Mouse (Mus musculus): ENCODE measurements around the gene Dusp21. TPM values are rescaled to one million over a fixed set of nuclear protein-coding genes. Genes with fewer than 3 reads are reported as not detected.
A peak's percentile ranks its signal among the peaks of the same experiment; 100 is the strongest.

The Dusp21 gene
- polyA plus RNA-seq (2015; fragmentation: Nextera tagmentation; extraction: Ambion mirVana) = not detected in 2 replicates

GRCm38 (mm10) chrX:18145557-18145956, at the start of gene Dusp21:
Gene Dusp21, plus strand, starts transcription at chrX:18145857.
- Histone ChIP-seq H3K4me3 (ENCODE audit: low read depth, low read length) (no peak within 1 kb of the TSS), H3K9ac (ENCODE audit: low read depth, low read length) (no peak within 1 kb of the TSS), H3K27me3 (ENCODE audit: control insufficient read depth, insufficient read depth, low read depth, low read length) (no peaks in the 10 kb centered on the region), H3K36me3 (ENCODE audit: control insufficient read depth, insufficient read depth, low read length) (no peaks in the 10 kb centered on the region), H3K4me1 (ENCODE audit: control insufficient read depth, insufficient read depth, low read length) (no peaks in the 10 kb centered on the region), H3K4me2 (ENCODE audit: low read length) (no peak within 1 kb of the TSS), H3K27ac (ENCODE audit: low read length) (no peak within 1 kb of the TSS), H3K9me3 (replicated peaks; ENCODE audit: control insufficient read depth, low read length, poor library complexity, severe bottlenecking) (no peaks in the 10 kb centered on the region)
- WGBS = 100% methylated on average over 1 of the region's 1 CpGs
- ATAC-seq = no peak

DNA sequence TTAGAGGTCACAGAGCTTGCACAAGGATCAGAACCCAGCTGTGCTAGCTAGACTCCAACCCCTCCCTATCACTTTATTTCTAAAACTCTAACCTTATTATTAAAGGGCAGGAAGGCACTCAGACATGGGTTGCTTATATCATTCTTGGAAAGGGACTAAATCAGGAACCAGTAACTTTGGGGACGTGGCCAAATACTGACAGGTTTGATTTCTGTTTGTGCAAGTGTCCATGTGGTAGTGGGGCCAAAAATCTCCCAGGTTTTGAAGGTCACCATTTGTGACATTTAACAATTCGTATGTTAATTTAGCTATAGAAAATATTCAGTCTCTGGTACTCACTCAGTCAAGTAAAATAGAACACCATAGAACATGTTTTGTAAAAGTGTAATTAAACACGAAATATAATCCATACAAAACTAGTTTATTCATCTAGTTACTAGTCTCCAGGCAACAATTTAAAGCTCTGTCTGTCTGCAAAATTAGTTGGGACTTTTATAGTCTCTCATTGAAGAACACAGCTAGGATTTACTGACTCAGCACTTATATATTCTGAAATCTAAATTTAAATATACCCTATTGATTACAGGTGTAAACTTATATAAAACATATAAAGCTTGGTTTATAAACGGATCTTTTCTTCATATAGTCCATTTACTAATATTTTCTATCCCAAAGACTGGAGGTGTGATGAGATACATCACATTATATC, 15.2 kb downstream of the Dusp21 start:
- no peak overlapping the region; the same call in 1 of the 2 replicates for H3K4me3 ChIP-seq (ENCODE audit: low read depth, low read length)
- H3K27ac ChIP-seq (ENCODE audit: low read length) = peak overlapping the region; percentile 98
- 49% methylated on average over 4 of the region's 4 CpGs for WGBS

DNA sequence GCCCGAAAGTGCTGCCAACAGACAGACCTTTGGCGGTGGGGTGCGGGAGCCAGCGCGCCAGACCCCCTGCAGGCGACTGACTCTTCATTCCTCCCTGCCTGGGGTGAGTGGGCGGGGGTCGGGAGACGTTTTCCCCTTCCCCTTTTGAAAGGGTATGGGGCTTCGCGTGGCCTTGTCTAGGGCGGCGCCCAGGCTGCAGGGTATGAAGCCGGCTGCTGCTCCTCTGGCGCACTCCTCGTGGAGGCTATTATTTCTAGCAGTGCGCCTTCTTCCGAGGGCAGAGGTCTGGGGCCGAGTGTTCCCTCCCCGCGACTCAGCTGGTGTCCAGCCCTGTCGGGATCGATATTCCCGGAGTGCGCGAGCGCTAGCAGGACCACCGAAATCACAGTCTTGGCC, 16.1 kb downstream of the Dusp21 start:
- Histone ChIP-seq H3K4me1 (ENCODE audit: control insufficient read depth, insufficient read depth, low read length) (peaks cover 2% of the 10 kb centered on the region; the same call in 1 of the 2 replicates), H3K27ac (ENCODE audit: low read length) (peak overlapping the region; percentile 98), H3K4me2 (ENCODE audit: low read length) (peak overlapping the region; percentile 67), H3K4me3 (ENCODE audit: low read depth, low read length) (peak overlapping the region; percentile 59), H3K36me3 (ENCODE audit: control insufficient read depth, insufficient read depth, low read length) (no peaks in the 10 kb centered on the region), H3K9ac (ENCODE audit: low read depth, low read length) (peak overlapping the region; percentile 86), H3K9me3 (replicated peaks; ENCODE audit: control insufficient read depth, low read length, poor library complexity, severe bottlenecking) (no peaks in the 10 kb centered on the region), H3K27me3 (ENCODE audit: control insufficient read depth, insufficient read depth, low read depth, low read length) (no peaks in the 10 kb centered on the region)
- peak; percentile 80 for ATAC-seq
- WGBS = under 1% methylated on average over 28 of the region's 28 CpGs

More for the DNA sequence above, 15.2 kb downstream of the Dusp21 start:
- H3K9me3 ChIP-seq (replicated peaks; ENCODE audit: control insufficient read depth, low read length, poor library complexity, severe bottlenecking) = no peaks in the 10 kb centered on the region
- no peaks in the 10 kb centered on the region; the same call in 1 of the 2 replicates for H3K4me1 ChIP-seq (ENCODE audit: control insufficient read depth, insufficient read depth, low read length)
- H3K9ac ChIP-seq (ENCODE audit: low read depth, low read length) = no peak overlapping the region
- no peaks in the 10 kb centered on the region for H3K36me3 ChIP-seq (ENCODE audit: control insufficient read depth, insufficient read depth, low read length)
- no peaks in the 10 kb centered on the region for H3K27me3 ChIP-seq (ENCODE audit: control insufficient read depth, insufficient read depth, low read depth, low read length)
- ATAC-seq = no peak
- no peak overlapping the region; the same call in 1 of the 2 replicates for H3K4me2 ChIP-seq (ENCODE audit: low read length)

DNA sequence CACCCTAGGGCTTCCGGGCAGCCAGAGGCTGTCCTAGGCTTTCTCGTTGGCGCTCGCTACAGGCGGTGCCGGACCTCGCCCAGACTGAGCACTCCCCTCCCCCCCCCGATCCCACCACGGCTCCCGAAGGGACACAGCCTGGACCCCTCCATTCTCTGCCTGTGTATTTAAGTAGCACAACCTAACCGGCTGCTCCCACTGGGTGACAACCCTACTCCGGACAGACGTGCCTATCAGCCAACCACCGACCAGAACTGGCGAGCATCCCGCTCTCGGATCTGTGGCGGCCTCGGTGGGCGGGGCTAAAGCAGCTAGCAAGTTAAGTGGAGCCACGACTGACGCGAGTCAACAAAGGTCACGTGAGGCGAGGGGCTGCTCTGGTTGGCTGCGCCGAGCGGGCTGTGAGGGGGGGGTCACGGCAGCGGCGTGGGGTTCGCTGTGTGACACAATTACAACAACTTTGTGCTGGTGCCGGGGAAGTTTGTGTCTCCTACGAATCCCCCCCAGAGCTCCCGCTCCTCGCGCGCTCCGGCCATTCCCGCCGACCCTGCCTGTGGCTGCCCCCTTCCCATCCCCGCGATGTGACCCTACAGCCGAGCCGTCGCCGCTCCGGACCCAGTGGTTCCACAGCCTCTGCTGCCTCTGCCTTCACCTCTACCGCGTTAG, 16.7 kb downstream of the Dusp21 start, which contains the start of gene Kdm6a:
Gene Kdm6a, plus strand, starts transcription at position 384 of the 666 bp plus-strand sequence.
- H3K27ac ChIP-seq (ENCODE audit: low read length) = peak within 1 kb of the TSS; percentile 98
- no peaks in the 10 kb centered on the region for H3K27me3 ChIP-seq (ENCODE audit: control insufficient read depth, insufficient read depth, low read depth, low read length)
- H3K4me3 ChIP-seq (ENCODE audit: low read depth, low read length) = peak within 1 kb of the TSS; percentile 79
- no peaks in the 10 kb centered on the region for H3K36me3 ChIP-seq (ENCODE audit: control insufficient read depth, insufficient read depth, low read length)
- no peaks in the 10 kb centered on the region for H3K9me3 ChIP-seq (replicated peaks; ENCODE audit: control insufficient read depth, low read length, poor library complexity, severe bottlenecking)
- peak within 1 kb of the TSS; percentile 72 for H3K4me2 ChIP-seq (ENCODE audit: low read length)
- peak within 1 kb of the TSS; percentile 87 for H3K9ac ChIP-seq (ENCODE audit: low read depth, low read length)
- H3K4me1 ChIP-seq (ENCODE audit: control insufficient read depth, insufficient read depth, low read length) = peaks cover 2% of the 10 kb centered on the region; the same call in 1 of the 2 replicates
- ATAC-seq = peak; percentile 100
- WGBS = under 1% methylated on average over 42 of the region's 50 CpGs

GRCm38 (mm10) chrX:18162861-18163731, 17.4 kb downstream of the Dusp21 start:
- Histone ChIP-seq H3K4me2 (ENCODE audit: low read length) (peak overlapping the region; percentile 72), H3K36me3 (ENCODE audit: control insufficient read depth, insufficient read depth, low read length) (no peaks in the 10 kb centered on the region), H3K27ac (ENCODE audit: low read length) (peak overlapping the region; percentile 97), H3K4me1 (ENCODE audit: control insufficient read depth, insufficient read depth, low read length) (peaks cover 2% of the 10 kb centered on the region; the same call in 1 of the 2 replicates), H3K9me3 (replicated peaks; ENCODE audit: control insufficient read depth, low read length, poor library complexity, severe bottlenecking) (no peaks in the 10 kb centered on the region), H3K4me3 (ENCODE audit: low read depth, low read length) (peak overlapping the region; percentile 79), H3K27me3 (ENCODE audit: control insufficient read depth, insufficient read depth, low read depth, low read length) (no peaks in the 10 kb centered on the region), H3K9ac (ENCODE audit: low read depth, low read length) (peak overlapping the region; percentile 87)
- ATAC-seq = peak; percentile 47
- WGBS = under 1% methylated on average over 65 of the region's 95 CpGs

GRCm38 (mm10) chrX:18163917-18164624, 18.4 kb downstream of the Dusp21 start:
- H3K4me2 ChIP-seq (ENCODE audit: low read length) = peak overlapping the region; percentile 72
- H3K9ac ChIP-seq (ENCODE audit: low read depth, low read length) = peak overlapping the region; percentile 87
- under 1% methylated on average over 10 of the region's 10 CpGs for WGBS
- no peaks in the 10 kb centered on the region for H3K9me3 ChIP-seq (replicated peaks; ENCODE audit: control insufficient read depth, low read length, poor library complexity, severe bottlenecking)
- peak overlapping the region; percentile 79 for H3K4me3 ChIP-seq (ENCODE audit: low read depth, low read length)
- ATAC-seq = no peak
- no peaks in the 10 kb centered on the region for H3K36me3 ChIP-seq (ENCODE audit: control insufficient read depth, insufficient read depth, low read length)
- no peaks in the 10 kb centered on the region for H3K27me3 ChIP-seq (ENCODE audit: control insufficient read depth, insufficient read depth, low read depth, low read length)
- H3K27ac ChIP-seq (ENCODE audit: low read length) = peak overlapping the region; percentile 97
- H3K4me1 ChIP-seq (ENCODE audit: control insufficient read depth, insufficient read depth, low read length) = peaks cover 2% of the 10 kb centered on the region; the same call in 1 of the 2 replicates

DNA sequence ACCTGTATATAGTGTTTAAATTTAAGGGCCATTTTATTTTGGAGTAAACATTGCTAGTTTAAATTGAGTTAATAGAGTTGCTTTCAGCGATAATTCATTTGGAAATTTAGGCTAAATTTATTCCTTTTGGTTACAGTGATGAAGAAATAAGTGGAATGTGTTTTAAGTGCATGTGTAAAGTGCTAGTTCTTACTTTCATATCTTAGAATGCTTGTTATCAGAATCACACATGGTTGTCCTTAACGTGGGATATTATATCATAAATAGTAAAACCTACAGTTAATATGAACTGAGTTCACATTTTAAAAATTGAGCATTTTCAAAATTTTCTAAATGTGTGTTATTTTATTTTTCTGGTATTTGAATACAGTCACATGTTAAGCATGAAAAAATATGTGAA, 19.5 kb downstream of the Dusp21 start:
- Histone ChIP-seq H3K9ac (ENCODE audit: low read depth, low read length) (no peak overlapping the region), H3K4me1 (ENCODE audit: control insufficient read depth, insufficient read depth, low read length) (peaks cover 2% of the 10 kb centered on the region; the same call in 1 of the 2 replicates), H3K27ac (ENCODE audit: low read length) (no peak overlapping the region), H3K4me3 (ENCODE audit: low read depth, low read length) (no peak overlapping the region), H3K4me2 (ENCODE audit: low read length) (no peak overlapping the region), H3K9me3 (replicated peaks; ENCODE audit: control insufficient read depth, low read length, poor library complexity, severe bottlenecking) (no peaks in the 10 kb centered on the region), H3K36me3 (ENCODE audit: control insufficient read depth, insufficient read depth, low read length) (no peaks in the 10 kb centered on the region), H3K27me3 (ENCODE audit: control insufficient read depth, insufficient read depth, low read depth, low read length) (no peaks in the 10 kb centered on the region)
- 72% methylated on average over 2 of the region's 2 CpGs for WGBS
- ATAC-seq = no peak

DNA sequence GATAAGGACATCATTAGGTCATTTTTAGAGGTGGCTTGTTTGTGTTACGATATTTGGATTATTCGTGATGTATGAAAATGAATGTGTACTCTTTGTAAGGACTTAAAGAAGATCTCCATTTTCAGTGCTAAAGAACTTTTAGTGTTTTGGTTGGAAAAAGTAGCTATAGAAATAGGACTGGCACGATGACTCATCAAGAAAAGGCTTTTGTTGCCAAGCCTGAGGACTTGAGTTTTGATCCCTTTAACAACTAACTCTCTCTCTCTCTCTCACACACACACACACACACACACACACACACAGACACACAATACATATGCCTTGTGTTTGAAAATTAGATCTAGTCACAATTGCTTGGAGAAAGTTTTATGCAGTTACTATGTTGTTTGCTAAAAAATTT, 21.3 kb downstream of the Dusp21 start:
- Histone ChIP-seq H3K27ac (ENCODE audit: low read length) (no peak overlapping the region), H3K4me1 (ENCODE audit: control insufficient read depth, insufficient read depth, low read length) (0 out of 2 replicates have a peak, but pooled peaks cover 2% of the 10 kb centered on the region), H3K36me3 (ENCODE audit: control insufficient read depth, insufficient read depth, low read length) (no peaks in the 10 kb centered on the region), H3K4me3 (ENCODE audit: low read depth, low read length) (no peak overlapping the region), H3K9me3 (replicated peaks; ENCODE audit: control insufficient read depth, low read length, poor library complexity, severe bottlenecking) (no peaks in the 10 kb centered on the region), H3K4me2 (ENCODE audit: low read length) (no peak overlapping the region), H3K9ac (ENCODE audit: low read depth, low read length) (no peak overlapping the region), H3K27me3 (ENCODE audit: control insufficient read depth, insufficient read depth, low read depth, low read length) (no peaks in the 10 kb centered on the region)
- 83% methylated on average over 3 of the region's 3 CpGs for WGBS
- no peak for ATAC-seq
